Mouse (Mus musculus) cerebellum, adult 2 months (tissue): ENCODE results near the gene Vcan. TPM values are rescaled to one million over a fixed set of nuclear protein-coding genes. Genes with fewer than 3 reads are reported as not detected.

Experiments used
- DNase-seq, 2 experiments: peaks; one replicate each; pipeline ENCODE4 v3.0.0; 2021
- H3K27ac ChIP-seq: fragments of 200-500 bp; 2 replicates; pipeline ENCODE4 v1.5.1; 2012; ENCODE audit warnings: low read length, control low read depth, inconsistent platforms; ENCODE audit not compliant: insufficient read depth
- H3K27me3 ChIP-seq: fragments of 200-500 bp; 2 replicates; pipeline ENCODE4 v1.6.1; 2012; ENCODE audit warnings: inconsistent platforms, mild to moderate bottlenecking, low read length, moderate library complexity; ENCODE audit not compliant: control insufficient read depth, insufficient read depth
- H3K4me1 ChIP-seq: fragments of 200-500 bp; 2 replicates; pipeline ENCODE4 v1.6.1; 2011; ENCODE audit warnings: low read length; ENCODE audit not compliant: control insufficient read depth, insufficient read depth
- H3K4me3 ChIP-seq: fragments of 200-500 bp; replicated peaks from 2 replicates; pipeline ENCODE3; 2011; ENCODE audit warnings: mild to moderate bottlenecking, low read depth, low read length, control low read depth; ENCODE audit not compliant: insufficient read depth
- CTCF ChIP-seq: fragments of 200-500 bp; IDR thresholded peaks from 2 replicates; pipeline ENCODE4 v1.5.1; 2011; ENCODE audit warnings: low read depth, mild to moderate bottlenecking, control low read depth, low read length, moderate library complexity, borderline replicate concordance; ENCODE audit not compliant: insufficient read depth
- POLR2A ChIP-seq: fragments of 200-500 bp; IDR thresholded peaks from 2 replicates; pipeline ENCODE4 v1.6.1; 2011; ENCODE audit warnings: low read length, control low read depth, borderline replicate concordance; ENCODE audit not compliant: insufficient read depth
- WGBS: fragments of 180-500 bp; shearing (Covaris S2); methylation state at CpG from one replicate; pipeline ENCODE4 v1.1.7; 2018; 5-methylcytosine and 5-hydroxymethylcytosine counted together
- polyA plus RNA-seq: library from polyadenylated mRNA; depleted of rRNA; stranded (reverse); fragments of >200 nt; gene quantifications from 2 replicates; pipeline ENCODE4 v1.2.3, GENCODE M21; 2012

Gene Vcan
- polyA plus RNA-seq, 1 experiment = 9.5 TPM

DNA sequence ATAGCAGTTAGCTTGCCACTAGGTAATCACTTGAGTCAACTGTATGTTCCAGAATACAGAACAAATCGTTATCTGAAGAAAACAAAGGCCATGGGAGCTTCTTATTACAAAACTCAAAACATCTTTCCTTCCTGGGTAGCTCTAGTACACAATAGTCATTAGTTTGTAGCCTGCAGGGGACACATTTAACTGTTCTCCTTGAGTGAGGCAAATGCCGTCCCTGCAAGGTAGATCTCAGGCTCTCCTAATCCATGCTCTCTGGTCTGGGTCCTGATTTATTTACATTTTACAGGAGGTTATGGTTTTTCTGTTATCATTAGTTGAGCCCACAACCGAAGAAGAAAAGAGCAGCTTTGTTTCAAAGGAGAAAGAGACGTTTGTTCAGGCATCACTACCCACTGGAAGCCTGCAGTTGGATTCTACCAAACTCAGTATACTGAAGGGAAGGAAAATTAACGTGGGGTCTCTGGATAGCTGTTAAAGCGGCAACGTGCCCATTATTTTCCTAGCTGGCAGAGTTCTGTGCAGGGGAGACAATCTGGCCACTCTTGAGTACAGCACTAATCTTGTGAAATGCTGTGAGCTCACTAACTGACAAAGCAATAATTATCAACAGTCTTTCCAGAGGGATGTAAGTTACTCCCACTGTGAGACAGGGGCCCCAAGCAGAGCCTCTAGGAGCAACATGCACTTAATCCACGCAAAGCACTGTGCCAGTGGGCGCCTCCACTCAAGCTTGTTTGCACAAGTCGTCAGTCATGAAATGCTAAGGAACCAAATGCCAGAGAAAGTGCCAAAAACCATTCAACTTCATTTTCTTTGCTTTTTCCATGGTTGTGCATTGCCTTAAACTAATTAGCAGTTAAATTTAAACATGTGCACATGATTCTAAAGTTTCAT is 73.1 kb downstream of the Vcan start:
- TF ChIP-seq POLR2A (no peak), CTCF (no peak)
- no peak for DNase-seq
- Histone ChIP-seq H3K4me3 (no peak overlapping the region), H3K27ac (no peak overlapping the region), H3K4me1 (no peaks in the 10 kb centered on the region), H3K27me3 (no peaks in the 10 kb centered on the region)
- WGBS = 43% methylated on average over 10 of the region's 10 CpGs

DNA sequence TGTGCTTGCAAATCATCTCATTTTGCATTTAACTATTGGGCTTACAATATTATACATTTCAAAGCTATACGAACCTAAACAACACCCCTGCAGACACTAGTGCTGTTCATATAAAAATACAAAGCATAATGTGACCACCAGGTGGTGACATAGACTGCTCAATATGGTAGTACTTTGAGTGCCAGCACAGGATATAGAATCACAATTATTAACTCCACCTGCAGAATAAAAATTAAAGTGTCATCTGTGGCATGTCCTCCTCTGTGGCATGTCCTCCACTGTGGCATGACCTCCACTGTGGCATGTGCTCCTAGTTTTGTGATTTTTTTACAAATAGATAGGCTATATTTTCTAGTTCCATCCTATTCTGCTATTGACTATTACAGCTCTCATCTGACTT is 74.2 kb downstream of the Vcan start:
- no peak overlapping the region for H3K27ac ChIP-seq
- TF ChIP-seq CTCF = peak; percentile 30; the same call in 1 of the 2 replicates
- TF ChIP-seq POLR2A = no peak
- no peaks in the 10 kb centered on the region for H3K4me1 ChIP-seq
- H3K4me3 ChIP-seq = no peak overlapping the region
- 41% methylated on average over 1 of the region's 1 CpGs for WGBS
- no peaks in the 10 kb centered on the region for H3K27me3 ChIP-seq
- DNase-seq = no peak

DNA sequence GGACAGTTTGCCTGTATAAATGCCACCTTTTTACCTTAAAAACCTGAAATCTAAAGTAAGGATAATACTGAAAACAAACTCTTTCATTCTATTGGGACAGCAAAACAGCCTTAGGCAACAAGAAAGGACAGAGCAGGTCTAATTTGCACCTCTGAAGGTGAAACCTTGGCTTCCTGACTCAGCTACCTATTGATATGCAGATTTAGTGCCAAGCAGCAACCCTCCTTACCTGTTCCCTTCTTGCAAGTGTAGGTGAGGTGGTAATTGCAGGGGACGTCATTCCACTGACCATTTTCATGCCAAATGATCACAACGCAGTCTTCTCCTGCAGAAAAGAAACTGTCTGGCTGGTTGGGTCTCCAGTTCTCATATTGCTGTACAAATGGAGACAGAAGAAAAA is 80.6 kb downstream of the Vcan start:
- WGBS = 80% methylated on average over 2 of the region's 2 CpGs
- H3K27ac ChIP-seq = no peak overlapping the region
- DNase-seq = no peak
- no peaks in the 10 kb centered on the region for H3K27me3 ChIP-seq
- H3K4me1 ChIP-seq = no peaks in the 10 kb centered on the region
- H3K4me3 ChIP-seq = no peak overlapping the region
- TF ChIP-seq CTCF (no peak), POLR2A (no peak)

DNA sequence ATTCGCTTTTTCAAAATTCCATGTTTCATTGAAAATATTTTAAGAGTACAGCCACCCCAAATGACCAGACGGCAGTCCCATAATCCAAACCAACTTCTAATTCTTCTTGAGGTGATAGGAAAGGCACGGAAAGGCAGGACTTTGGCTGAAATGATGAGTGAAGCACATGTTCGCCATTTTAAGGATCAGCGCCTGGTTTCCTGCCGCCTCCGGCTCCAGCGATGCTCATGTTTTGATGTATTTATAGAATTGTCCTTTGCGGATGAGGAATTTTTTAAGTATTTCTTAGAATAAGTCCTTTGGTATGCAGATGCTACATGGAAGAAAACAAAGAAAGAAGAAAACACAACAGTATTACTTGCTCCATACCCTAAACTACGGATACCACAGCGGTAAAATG is 85.3 kb downstream of the Vcan start:
- 96% methylated on average over 11 of the region's 11 CpGs for WGBS
- Histone ChIP-seq H3K27ac (no peak overlapping the region), H3K4me1 (no peaks in the 10 kb centered on the region), H3K4me3 (no peak overlapping the region), H3K27me3 (no peaks in the 10 kb centered on the region)
- no peak for TF ChIP-seq POLR2A
- TF ChIP-seq CTCF = no peak
- DNase-seq = no peak

DNA sequence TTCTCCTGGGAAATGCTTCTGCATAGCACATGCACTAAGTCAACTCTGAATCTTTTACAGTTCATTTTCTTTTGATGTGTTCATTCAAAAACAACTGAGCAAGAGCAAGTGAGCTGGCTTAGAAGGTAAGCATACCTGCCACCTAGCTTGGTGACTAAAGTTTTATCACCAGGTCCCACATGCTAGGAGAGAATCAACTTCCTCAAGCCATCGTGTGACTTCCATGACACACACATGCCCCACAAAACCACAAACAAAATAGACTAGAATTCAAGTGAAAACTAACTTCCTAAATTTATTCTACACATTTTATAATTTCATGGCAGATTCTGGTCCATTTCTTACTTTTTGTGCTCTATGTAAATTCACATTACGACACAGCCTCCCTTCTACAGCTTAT is 89.0 kb downstream of the Vcan start:
- no peak for TF ChIP-seq POLR2A
- no peak for TF ChIP-seq CTCF
- WGBS = 90% methylated on average over 2 of the region's 2 CpGs
- DNase-seq = no peak
- H3K4me3 ChIP-seq = no peak overlapping the region
- no peaks in the 10 kb centered on the region for H3K27me3 ChIP-seq
- H3K4me1 ChIP-seq = no peaks in the 10 kb centered on the region
- H3K27ac ChIP-seq = no peak overlapping the region

DNA sequence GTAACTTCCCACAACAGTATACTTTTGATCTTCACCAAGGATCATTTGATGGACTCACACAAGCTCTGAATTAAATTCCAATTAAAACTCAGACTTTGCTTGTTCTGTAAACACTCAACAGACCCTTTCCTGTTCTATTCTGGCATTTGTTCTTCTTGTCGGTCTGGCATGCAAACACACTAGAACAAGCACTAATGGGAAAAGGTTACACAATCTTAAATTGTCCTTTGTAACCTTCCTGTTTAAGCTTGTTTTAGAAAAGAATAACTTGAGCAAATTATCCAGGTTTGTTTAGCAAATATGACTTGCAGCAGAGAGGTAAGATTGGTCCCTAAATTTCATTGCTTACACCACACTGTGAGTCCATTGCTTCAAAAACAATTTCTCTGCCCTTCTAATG is 89.5 kb downstream of the Vcan start:
- H3K27me3 ChIP-seq = no peaks in the 10 kb centered on the region

DNA sequence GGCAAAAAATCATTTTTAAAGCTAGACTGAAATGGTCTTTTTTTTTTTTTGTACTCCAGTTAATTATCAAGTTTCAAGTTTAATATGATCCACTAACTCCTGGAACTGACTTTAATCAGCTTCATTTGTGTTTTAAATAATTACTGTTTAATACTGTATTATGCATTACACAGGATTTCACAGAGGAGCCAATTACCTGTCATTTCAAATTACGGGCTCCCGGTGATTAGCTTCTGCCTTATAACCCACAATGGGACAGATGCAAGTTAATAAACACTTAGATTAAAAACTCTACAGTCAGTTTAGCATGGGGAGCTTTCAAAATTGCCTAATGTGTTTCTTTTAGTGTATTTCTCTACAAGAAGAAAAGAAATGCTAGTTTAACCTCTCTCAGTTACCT is 96.7 kb downstream of the Vcan start:
- Histone ChIP-seq H3K27me3 (no peaks in the 10 kb centered on the region), H3K4me3 (no peak overlapping the region), H3K4me1 (no peaks in the 10 kb centered on the region), H3K27ac (no peak overlapping the region)
- 66% methylated on average over 2 of the region's 2 CpGs for WGBS
- no peak for DNase-seq
- TF ChIP-seq POLR2A (no peak), CTCF (no peak)

More for the DNA sequence above, 89.5 kb downstream of the Vcan start:
- no peak overlapping the region for H3K27ac ChIP-seq
- H3K4me3 ChIP-seq = no peak overlapping the region
- DNase-seq = no peak
- TF ChIP-seq POLR2A = no peak
- no peak for TF ChIP-seq CTCF
- no peaks in the 10 kb centered on the region for H3K4me1 ChIP-seq
- WGBS = 82% methylated on average over 1 of the region's 1 CpGs

DNA sequence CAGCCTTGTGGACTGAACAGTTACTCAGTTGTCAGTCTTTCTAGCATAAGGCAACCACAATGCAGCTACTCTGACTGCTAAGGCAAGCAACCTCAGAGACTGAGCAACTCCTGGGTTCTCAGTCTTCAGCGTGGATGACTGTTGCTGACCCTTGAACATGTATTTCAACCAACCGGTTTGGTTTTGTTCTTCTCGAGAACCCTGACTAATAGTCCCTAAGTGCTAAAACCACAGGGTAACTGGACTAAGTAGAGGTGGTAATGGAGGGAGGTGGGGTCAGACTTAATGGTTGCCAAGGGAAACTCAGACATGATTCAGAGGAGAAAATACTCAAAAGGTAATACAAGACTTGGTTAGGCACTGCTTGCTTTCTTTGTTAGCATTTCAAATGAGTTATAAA is 105.3 kb downstream of the Vcan start:
- Histone ChIP-seq H3K27me3 (no peaks in the 10 kb centered on the region), H3K4me3 (no peak overlapping the region), H3K4me1 (no peaks in the 10 kb centered on the region), H3K27ac (no peak overlapping the region)
- WGBS = 64% methylated on average over 3 of the region's 3 CpGs
- DNase-seq = no peak
- TF ChIP-seq CTCF (no peak), POLR2A (no peak)
